Comparison of ENCODE assay signal across 9 mouse cellular contexts in the genomic region with DNA sequence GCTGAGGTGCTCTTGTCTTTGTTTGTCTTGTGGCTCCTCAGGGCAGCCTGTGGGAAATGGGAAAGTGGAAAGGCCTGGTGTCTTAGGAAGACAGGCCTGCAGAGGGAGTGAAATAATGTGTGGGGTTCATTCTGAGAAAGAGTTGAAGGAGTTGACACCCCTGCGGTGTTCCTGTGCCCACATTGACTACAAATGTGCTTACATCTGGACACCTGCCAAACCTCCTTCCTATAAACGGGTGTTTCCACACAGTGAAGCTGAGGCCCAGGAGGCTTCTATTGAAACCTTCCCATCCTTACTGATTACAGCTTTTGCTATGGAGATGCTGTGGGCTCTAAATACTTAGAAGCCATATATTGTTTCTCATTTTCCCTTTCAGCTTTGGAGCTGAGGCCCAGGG.
DNase-seq lines count a peak whose midpoint lies in the region; ATAC-seq and TF ChIP-seq lines count a peak whose summit lies in the region.
"Had no signal": no experiment of that assay in that cellular context is flagged by ENCODE, and none has a peak within 500 bp of the region (broad histone marks: within the 10 kb centered on the region; RNA-seq: fewer than 3 reads in every experiment).

No protein-coding gene starts in this region.

- peaks cover 43 to 95% of the 10 kb centered on the region in 2 experiments for H3K4me1 ChIP-seq in CH12.LX (ENCODE audit: control insufficient read depth in 1 of 2, insufficient read depth in 2 of 2)

- in situ Hi-C loops in CH12.LX (cut with MboI; ENCODE audit: low pct_ligation_motif_present, low pct_unique_long_range_greater_than_20kb, low sequenced_read_pairs): no loop called here

- DNase-seq in left cerebral cortex, adult 18-20 months (ENCODE audit: low spot score in 2 of 2): peak; percentile 14 to 23
- no peak for DNase-seq in left cerebral cortex, postnatal 4 days
- DNase-seq in CH12.LX (ENCODE audit: extremely low read depth): no peak
- no peak for DNase-seq in gastrocnemius, adult 8-10 months (ENCODE audit: low spot score in 2 of 2)
- no peak for DNase-seq in testis, postnatal 14 days (ENCODE audit: low spot score)
- DNase-seq in cerebellum, postnatal 4 days (ENCODE audit: low spot score in 2 of 2): no peak
- DNase-seq: heart, postnatal 36 days had no signal

- no peak for TF ChIP-seq CTCF in CH12.LX (conservative IDR thresholded peaks at IDR 0.05 in 1 of 2, IDR thresholded peaks at IDR 0.05 in 1 of 2; ENCODE audit: low read depth in 2 of 2, low read length in 2 of 2)

- peak overlapping the region; percentile 38; the same call in 1 of the 2 replicates for H3K4me2 ChIP-seq in CH12.LX (ENCODE audit: insufficient read depth, low read depth, poor library complexity, severe bottlenecking)

- TF ChIP-seq POLR2A in CH12.LX (IDR thresholded peaks at IDR 0.05; ENCODE audit: low read depth, low read length): no peak

- dilution Hi-C loops in CH12.LX (cut with MboI; ENCODE audit: extremely low pct_ligation_motif_present, extremely low pct_unique_long_range_greater_than_20kb, low sequenced_read_pairs): no loop called here

- no peaks in the 10 kb centered on the region for H3K9me3 ChIP-seq in CH12.LX (replicated peaks; ENCODE audit: low read length)

- peaks cover 3 to 29% of the 10 kb centered on the region in 2 experiments for H3K36me3 ChIP-seq in CH12.LX (replicated peaks in 1 of 2; ENCODE audit: control insufficient read depth in 1 of 2, insufficient read depth in 1 of 2, low read length in 1 of 2)

- H3K27me3 ChIP-seq in CH12.LX (replicated peaks): no peaks in the 10 kb centered on the region

- ATAC-seq in common myeloid progenitor, adult 5-6 weeks (replicated peaks; ENCODE audit: low read depth, poor library complexity, severe bottlenecking): peak; percentile 65
- ATAC-seq in megakaryocyte progenitor cell, adult 5-6 weeks (replicated peaks; ENCODE audit: poor library complexity): peak; percentile 62

- no peak overlapping the region for H3K9ac ChIP-seq in CH12.LX (ENCODE audit: insufficient read depth, low read depth)

- H3K27ac ChIP-seq in CH12.LX (ENCODE audit: insufficient read depth, low read depth): peak overlapping the region; percentile 23; the same call in 1 of the 2 replicates

- no peak overlapping the region for H3K4me3 ChIP-seq in CH12.LX (replicated peaks in 1 of 3; ENCODE audit: low read depth in 2 of 3, low read length in 2 of 3, poor library complexity in 1 of 3)

- H3K79me2 ChIP-seq in CH12.LX (replicated peaks; ENCODE audit: control insufficient read depth, extremely low read depth, insufficient read depth, poor library complexity, severe bottlenecking): peaks cover 34% of the 10 kb centered on the region

- TF ChIP-seq EP300 in CH12.LX (IDR thresholded peaks at IDR 0.05; ENCODE audit: low read length): no peak

- no peak for TF ChIP-seq RAD21 in CH12.LX (IDR thresholded peaks at IDR 0.05; ENCODE audit: low read depth, low read length)

- intact Hi-C loops in left cerebral cortex, postnatal 4 days (cut with DNase I): no loop called here

TF ChIP-seq in CH12.LX, 34 proteins besides CTCF, POLR2A, EP300 and RAD21:
- TF ChIP-seq E2F4 (IDR thresholded peaks at IDR 0.05; ENCODE audit: insufficient replicate concordance, low read depth, low read length) (no peak), GABPA (IDR thresholded peaks at IDR 0.05; ENCODE audit: insufficient replicate concordance, low read depth, low read length) (no peak), MYC (IDR thresholded peaks at IDR 0.05; ENCODE audit: low read depth, low read length) (no peak), CHD1 (IDR thresholded peaks at IDR 0.05; ENCODE audit: low read depth, low read length) (no peak), USF2 (conservative IDR thresholded peaks at IDR 0.05; ENCODE audit: low read depth, low read length) (no peak), ZMIZ1 (IDR thresholded peaks at IDR 0.05; ENCODE audit: low read depth, low read length) (no peak), MAFK (IDR thresholded peaks at IDR 0.05; ENCODE audit: insufficient replicate concordance, low read length) (no peak), PAX5 (IDR thresholded peaks at IDR 0.05; ENCODE audit: low read length) (no peak), IRF4 (IDR thresholded peaks at IDR 0.05; ENCODE audit: low read depth, low read length) (no peak), JUND (conservative IDR thresholded peaks at IDR 0.05; ENCODE audit: low read depth, low read length) (no peak), TBP (conservative IDR thresholded peaks at IDR 0.05; ENCODE audit: low read depth, low read length) (no peak), NRF1 (IDR thresholded peaks at IDR 0.05; ENCODE audit: low read depth, low read length) (no peak), KAT2A (IDR thresholded peaks at IDR 0.05; ENCODE audit: insufficient replicate concordance, low read length) (no peak), MAX (IDR thresholded peaks at IDR 0.05; ENCODE audit: low read length) (no peak)
TF ChIP-seq in CH12.LX: peak in this region for 0.

Comparison
In these comparisons a context has a peak if more than half of its experiments do, and no peak if none do; other contexts are left out.
1. DNase-seq: peak in left cerebral cortex, adult 18-20 months (2 of 2); none in left cerebral cortex, postnatal 4 days (single experiment), CH12.LX (single experiment), gastrocnemius, adult 8-10 months (0 of 2), testis, postnatal 14 days (single experiment) and cerebellum, postnatal 4 days (0 of 2).